In the genomic region with DNA sequence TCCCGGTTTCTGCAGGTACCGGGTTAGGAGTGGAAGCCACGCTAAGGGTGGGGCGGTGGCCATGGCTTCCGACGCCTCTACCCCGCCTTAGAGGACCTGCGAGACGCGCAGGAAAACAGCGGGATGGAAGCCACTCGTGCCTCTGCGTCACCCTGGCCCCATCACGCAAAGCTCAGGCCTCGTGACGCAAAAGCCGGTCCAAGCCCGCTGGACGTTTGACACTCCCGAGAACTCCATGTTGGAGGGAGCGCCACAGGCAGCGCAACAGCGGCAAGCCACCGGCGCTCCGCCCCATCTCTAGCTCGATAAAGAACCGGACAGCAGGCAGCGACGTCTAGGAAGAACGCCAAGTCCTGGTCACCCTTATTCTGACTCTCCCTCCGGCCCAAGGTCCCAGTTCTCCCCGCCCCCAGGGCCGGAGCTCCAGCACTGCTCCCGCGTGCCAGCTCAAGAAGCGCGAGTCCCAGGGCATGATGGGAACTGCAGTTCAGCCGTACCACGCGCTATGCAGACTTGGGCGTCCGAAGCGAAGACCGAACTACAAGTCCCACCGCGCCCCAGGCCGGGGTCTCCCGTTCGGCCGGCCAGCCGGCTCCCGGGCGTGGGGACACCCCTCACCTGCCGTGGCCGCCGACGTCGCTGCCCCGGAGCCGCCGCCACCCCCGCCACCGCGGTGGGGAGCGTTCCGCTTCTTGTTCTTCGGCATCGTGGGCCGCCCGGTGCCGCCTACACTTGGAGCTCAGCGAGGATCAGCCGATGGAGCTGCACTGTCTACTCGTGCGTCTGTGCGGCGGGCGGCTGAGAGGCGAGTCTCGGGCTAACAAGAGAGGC, we compare ENCODE assay signal across 1 mouse cellular context.
A peak's percentile ranks its signal among the peaks of the same experiment; 100 is the strongest.
TF ChIP-seq lines count a peak whose summit lies in the region.

No protein-coding gene starts in this region.

TF ChIP-seq in CH12.LX, 34 proteins besides CTCF, POLR2A, EP300 and RAD21 (continued from another document):
- 0 out of 2 replicates have a peak, but pooled peaks have one; percentile 43 for TF ChIP-seq UBTF (IDR thresholded peaks at IDR 0.05; ENCODE audit: low read depth, low read length)
- no peak for TF ChIP-seq TBP (conservative IDR thresholded peaks at IDR 0.05; ENCODE audit: low read depth, low read length)
TF ChIP-seq in CH12.LX: peak in this region for 9.
